Mouse (Mus musculus) ES-Bruce4 (cell line): Measurements from ENCODE around the gene Lrrc10b.

Source experiments
- CTCF ChIP-seq: IDR thresholded peaks from one replicate; pipeline ENCODE4 v1.8.1; 2011; ENCODE audit warnings: low read depth, low read length
- EP300 ChIP-seq: IDR thresholded peaks from 2 replicates; pipeline ENCODE4 v1.6.1; 2011; ENCODE audit warnings: low read depth, low read length; ENCODE audit not compliant: insufficient read depth
- POLR2A ChIP-seq: IDR thresholded peaks from one replicate; pipeline ENCODE4 v1.8.1; 2011; ENCODE audit warnings: low read length; ENCODE audit not compliant: insufficient read depth

GRCm38 (mm10) chr19:10431410-10431809, 25.9 kb downstream of the Lrrc10b start:
- TF ChIP-seq POLR2A, result no peak
- no peak for TF ChIP-seq CTCF
- no peak for TF ChIP-seq EP300
